Mouse (Mus musculus) midbrain, embryonic 12.5 days (tissue): ENCODE measurements around the gene Esyt2. TPM values are rescaled to one million over a fixed set of nuclear protein-coding genes. Genes with fewer than 3 reads are reported as not detected.

Experiments used
- ATAC-seq: fragments of 200-750 bp; cut with Nextera tagmentation; 2 replicates; pipeline ENCODE4 v1.8.0; 2017; ENCODE audit warnings: low read depth, moderate TSS enrichment, moderate library complexity; ENCODE audit not compliant: low FRiP score
- H3K27ac ChIP-seq: fragments of 300-500 bp; sonication (generic); replicated peaks from 2 replicates; pipeline ENCODE4 v1.5.1; 2016; ENCODE audit warnings: mild to moderate bottlenecking
- H3K27me3 ChIP-seq: fragments of 300-500 bp; sonication (generic); 2 replicates; pipeline ENCODE4 v1.6.1; 2016; ENCODE audit warnings: mild to moderate bottlenecking
- H3K36me3 ChIP-seq: fragments of 300-500 bp; sonication (generic); 2 replicates; pipeline ENCODE4 v1.6.1; 2016
- H3K4me1 ChIP-seq: fragments of 300-500 bp; sonication (generic); 2 replicates; pipeline ENCODE4 v1.6.1; 2016
- H3K4me2 ChIP-seq: fragments of 300-500 bp; sonication (generic); replicated peaks from 2 replicates; pipeline ENCODE4 v1.6.1; 2016; ENCODE audit warnings: mild to moderate bottlenecking, moderate library complexity
- H3K4me3 ChIP-seq: fragments of 300-500 bp; sonication (generic); 2 replicates; pipeline ENCODE4 v1.5.1; 2016; ENCODE audit warnings: mild to moderate bottlenecking
- H3K9ac ChIP-seq: fragments of 300-500 bp; sonication (generic); replicated peaks from 2 replicates; pipeline ENCODE4 v1.6.1; 2016; ENCODE audit warnings: mild to moderate bottlenecking, moderate library complexity
- H3K9me3 ChIP-seq: fragments of 300-500 bp; sonication (generic); 2 replicates; pipeline ENCODE4 v1.6.1; 2016; ENCODE audit warnings: mild to moderate bottlenecking
- WGBS: fragments of 180-500 bp; shearing (Covaris S2); methylation state at CpG from one replicate; pipeline ENCODE4 v1.1.7; 2016; 5-methylcytosine and 5-hydroxymethylcytosine counted together
- microRNA-seq: library from miRNA; unstranded; fragments of <30 nt; microRNA quantifications from one replicate; pipeline ENCODE4, GENCODE M21; 2017
- polyA plus RNA-seq: library from polyadenylated mRNA; unstranded; fragments of >200 nt; fragmentation: Nextera tagmentation; extraction: Ambion mirVana; gene quantifications from 2 replicates; pipeline ENCODE4 v1.2.1, GENCODE M21; 2016

The Esyt2 gene
- polyA plus RNA-seq, 1 experiment from 2014 or later: 17.9 TPM

- ATAC-seq: no peak
- H3K4me2 ChIP-seq: no peak overlapping the region
- 96% methylated on average over 4 of the region's 4 CpGs for WGBS
- no peaks in the 10 kb centered on the region for H3K9me3 ChIP-seq
- peaks cover 35% of the 10 kb centered on the region for H3K36me3 ChIP-seq
- H3K4me3 ChIP-seq: no peak overlapping the region
- no peaks in the 10 kb centered on the region for H3K27me3 ChIP-seq
- H3K9ac ChIP-seq: no peak overlapping the region
- H3K4me1 ChIP-seq: no peaks in the 10 kb centered on the region
- H3K27ac ChIP-seq: no peak overlapping the region
These were observed 133.9 kb downstream of the Esyt2 start for GRCm38 (mm10) chr12:116414941-116415340.

- Histone ChIP-seq H3K27ac (no peak overlapping the region), H3K9me3 (no peaks in the 10 kb centered on the region), H3K4me3 (no peak overlapping the region), H3K4me2 (no peak overlapping the region), H3K4me1 (no peaks in the 10 kb centered on the region), H3K27me3 (no peaks in the 10 kb centered on the region), H3K9ac (no peak overlapping the region), H3K36me3 (peaks cover 38% of the 10 kb centered on the region)
- WGBS: 94% methylated on average over 1 of the region's 1 CpGs
- no peak for ATAC-seq
These were observed 135.5 kb downstream of the Esyt2 start for GRCm38 (mm10) chr12:116416514-116416913.

GRCm38 (mm10) chr12:116421656-116422055 lies 140.7 kb downstream of the Esyt2 start:
- Histone ChIP-seq H3K9ac (no peak overlapping the region), H3K4me3 (no peak overlapping the region), H3K4me1 (no peaks in the 10 kb centered on the region), H3K36me3 (peaks cover 38% of the 10 kb centered on the region), H3K27me3 (no peaks in the 10 kb centered on the region), H3K9me3 (no peaks in the 10 kb centered on the region), H3K27ac (no peak overlapping the region), H3K4me2 (no peak overlapping the region)
- WGBS: 80% methylated on average over 2 of the region's 2 CpGs
- ATAC-seq: no peak

GRCm38 (mm10) chr12:116425392-116425791 lies 144.4 kb downstream of the Esyt2 start:
- 91% methylated on average over 2 of the region's 2 CpGs for WGBS
- Histone ChIP-seq H3K9me3 (no peaks in the 10 kb centered on the region), H3K27me3 (no peaks in the 10 kb centered on the region), H3K4me1 (no peaks in the 10 kb centered on the region), H3K27ac (no peak overlapping the region), H3K36me3 (peaks cover 53% of the 10 kb centered on the region), H3K4me3 (no peak overlapping the region), H3K9ac (no peak overlapping the region), H3K4me2 (no peak overlapping the region)
- ATAC-seq: no peak

GRCm38 (mm10) chr12:116433742-116434141 lies 152.7 kb downstream of the Esyt2 start:
- Histone ChIP-seq H3K9ac (no peak overlapping the region), H3K27ac (no peak overlapping the region), H3K4me1 (no peaks in the 10 kb centered on the region), H3K4me3 (no peak overlapping the region), H3K27me3 (no peaks in the 10 kb centered on the region), H3K36me3 (peaks cover 36% of the 10 kb centered on the region), H3K4me2 (no peak overlapping the region), H3K9me3 (no peaks in the 10 kb centered on the region)
- ATAC-seq: no peak
- 89% methylated on average over 2 of the region's 2 CpGs for WGBS

GRCm38 (mm10) chr12:116435232-116435631 lies 154.2 kb downstream of the Esyt2 start:
- no peak for ATAC-seq
- WGBS: 87% methylated on average over 2 of the region's 2 CpGs

GRCm38 (mm10) chr12:116436125-116436524 lies 155.1 kb downstream of the Esyt2 start:
- no peaks in the 10 kb centered on the region for H3K4me1 ChIP-seq
- 95% methylated on average over 3 of the region's 3 CpGs for WGBS

More at GRCm38 (mm10) chr12:116435232-116435631, 154.2 kb downstream of the Esyt2 start:
- no peaks in the 10 kb centered on the region for H3K27me3 ChIP-seq
- H3K36me3 ChIP-seq: peaks cover 37% of the 10 kb centered on the region
- no peak overlapping the region for H3K4me2 ChIP-seq
- no peak overlapping the region for H3K4me3 ChIP-seq
- no peak overlapping the region for H3K9ac ChIP-seq
- H3K9me3 ChIP-seq: no peaks in the 10 kb centered on the region
- H3K4me1 ChIP-seq: no peaks in the 10 kb centered on the region
- no peak overlapping the region for H3K27ac ChIP-seq

GRCm38 (mm10) chr12:116438591-116438990 lies 157.6 kb downstream of the Esyt2 start:
- Histone ChIP-seq H3K27ac (no peak overlapping the region), H3K9ac (no peak overlapping the region), H3K4me2 (no peak overlapping the region), H3K36me3 (peaks cover 36% of the 10 kb centered on the region), H3K9me3 (no peaks in the 10 kb centered on the region), H3K4me1 (no peaks in the 10 kb centered on the region), H3K4me3 (no peak overlapping the region), H3K27me3 (no peaks in the 10 kb centered on the region)
- ATAC-seq: no peak
- WGBS: 92% methylated on average over 5 of the region's 5 CpGs

More at GRCm38 (mm10) chr12:116436125-116436524, 155.1 kb downstream of the Esyt2 start:
- no peaks in the 10 kb centered on the region for H3K9me3 ChIP-seq
- no peak overlapping the region for H3K4me2 ChIP-seq
- H3K36me3 ChIP-seq: peaks cover 37% of the 10 kb centered on the region
- no peak for ATAC-seq
- no peak overlapping the region for H3K27ac ChIP-seq
- no peaks in the 10 kb centered on the region for H3K27me3 ChIP-seq
- no peak overlapping the region for H3K9ac ChIP-seq
- H3K4me3 ChIP-seq: no peak overlapping the region

Small RNA genes within 50 kb of the gene (microRNA-seq; reads per million reads assigned to microRNA genes)
- gene Gm23190: not detected

Other genes starting within 250 kb of the Esyt2 start
- gene Zfp386, start 233.5 kb upstream of the Esyt2 start, polyA plus RNA-seq: 70.4 and 72.8 TPM in 2 replicates
- gene Vipr2, start 203.5 kb upstream of the Esyt2 start, polyA plus RNA-seq: 2.3 and 3.6 TPM in 2 replicates
- 16.6 and 19.0 TPM in 2 replicates for gene Wdr60, start 18.2 kb upstream of the Esyt2 start, polyA plus RNA-seq
- gene Gm11027, start 5.8 kb upstream of the Esyt2 start, polyA plus RNA-seq: not detected in 2 replicates
- gene Ncapg2, start 124.2 kb downstream of the Esyt2 start, polyA plus RNA-seq: 39.1 and 42.9 TPM in 2 replicates
- 12.2 and 12.8 TPM in 2 replicates for gene Ptprn2, start 204.5 kb downstream of the Esyt2 start, polyA plus RNA-seq